Mouse (Mus musculus) ES-E14 (cell line): ENCODE results near the gene Pla2g5.

Source experiments
- CHD2 ChIP-seq: IDR thresholded peaks from 2 replicates; pipeline ENCODE4 v1.6.1; 2014; ENCODE audit warnings: mild to moderate bottlenecking, low read depth, low read length, inconsistent platforms
- HCFC1 ChIP-seq: IDR thresholded peaks from 2 replicates; pipeline ENCODE4 v1.6.1; 2012; ENCODE audit warnings: low read length, inconsistent platforms, borderline replicate concordance; ENCODE audit not compliant: insufficient read depth
- ZNF384 ChIP-seq: IDR thresholded peaks from 2 replicates; pipeline ENCODE4 v1.6.1; 2012; ENCODE audit warnings: low read depth, low read length, inconsistent platforms

GRCm38 (mm10) chr4:138801631-138802030 is 61.7 kb downstream of the Pla2g5 start:
- TF ChIP-seq HCFC1, result no peak
- no peak for TF ChIP-seq ZNF384
- no peak for TF ChIP-seq CHD2
